Mouse (Mus musculus) cerebral cortex, adult 2 months (tissue): ENCODE results near the gene Sema6d.

Experiments used
- WGBS: fragments of 180-500 bp; shearing (Covaris S2); methylation state at CpG from one replicate; pipeline ENCODE4 v1.1.7; 2018; 5-methylcytosine and 5-hydroxymethylcytosine counted together

The Sema6d gene

GRCm38 (mm10) chr2:124657358-124657757 is 567.6 kb downstream of the Sema6d start:
- 58% methylated on average over 11 of the region's 11 CpGs for WGBS

DNA sequence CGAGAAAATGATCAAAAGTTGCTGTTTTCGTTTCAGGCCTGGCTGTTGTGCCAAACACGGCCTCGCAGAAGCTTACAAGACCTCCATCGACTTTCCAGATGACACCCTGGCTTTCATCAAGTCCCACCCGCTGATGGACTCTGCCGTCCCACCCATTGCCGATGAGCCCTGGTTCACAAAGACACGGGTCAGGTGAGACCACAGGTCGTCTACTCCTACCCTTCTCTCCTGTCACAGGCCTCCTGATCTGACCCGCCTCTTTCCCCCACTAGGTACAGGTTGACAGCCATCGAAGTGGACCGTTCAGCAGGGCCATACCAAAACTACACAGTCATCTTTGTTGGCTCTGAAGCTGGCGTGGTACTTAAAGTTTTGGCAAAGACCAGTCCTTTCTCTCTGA is 568.6 kb downstream of the Sema6d start:
- 90% methylated on average over 14 of the region's 14 CpGs for WGBS

- 93% methylated on average over 13 of the region's 13 CpGs for WGBS
Observed at GRCm38 (mm10) chr2:124659601-124660000, 569.8 kb downstream of the Sema6d start.

DNA sequence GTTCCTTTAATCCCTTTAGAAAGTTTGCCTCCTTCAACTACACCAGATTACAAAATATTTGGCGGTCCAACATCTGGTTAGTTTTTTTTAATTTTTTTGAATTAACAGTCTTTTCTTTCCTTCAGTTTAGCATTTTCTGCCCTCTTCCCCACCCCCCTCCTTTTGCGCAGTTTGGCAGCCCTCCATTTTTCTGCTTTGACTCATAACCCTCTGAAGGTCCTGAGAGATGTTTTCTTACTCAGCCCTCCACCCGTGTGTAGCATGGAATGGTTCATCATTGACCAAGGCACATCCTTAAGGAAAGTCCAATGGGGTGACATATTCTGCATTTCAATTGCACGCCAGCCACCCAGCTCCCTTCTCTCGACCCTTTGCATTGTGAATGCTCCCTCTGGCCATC is 570.9 kb downstream of the Sema6d start:
- 85% methylated on average over 5 of the region's 5 CpGs for WGBS

GRCm38 (mm10) chr2:124661316-124661715 is 571.5 kb downstream of the Sema6d start:
- WGBS, result 95% methylated on average over 9 of the region's 9 CpGs

GRCm38 (mm10) chr2:124662257-124662656 is 572.5 kb downstream of the Sema6d start:
- WGBS, result 78% methylated on average over 5 of the region's 5 CpGs

DNA sequence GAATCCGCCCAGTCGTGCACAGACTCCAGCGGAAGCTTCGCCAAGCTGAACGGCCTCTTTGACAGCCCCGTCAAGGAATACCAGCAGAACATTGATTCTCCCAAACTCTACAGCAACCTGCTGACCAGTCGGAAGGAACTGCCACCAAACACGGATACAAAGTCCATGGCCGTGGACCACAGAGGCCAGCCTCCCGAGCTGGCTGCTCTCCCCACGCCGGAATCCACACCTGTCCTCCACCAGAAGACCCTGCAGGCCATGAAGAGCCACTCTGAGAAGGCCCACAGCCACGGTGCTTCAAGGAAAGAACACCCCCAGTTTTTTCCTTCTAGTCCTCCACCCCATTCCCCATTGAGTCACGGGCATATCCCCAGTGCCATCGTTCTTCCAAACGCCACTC is 574.4 kb downstream of the Sema6d start:
- WGBS, result 97% methylated on average over 16 of the region's 16 CpGs

GRCm38 (mm10) chr2:124668431-124668830 is 578.7 kb downstream of the Sema6d start:
- WGBS, result 79% methylated on average over 1 of the region's 1 CpGs

DNA sequence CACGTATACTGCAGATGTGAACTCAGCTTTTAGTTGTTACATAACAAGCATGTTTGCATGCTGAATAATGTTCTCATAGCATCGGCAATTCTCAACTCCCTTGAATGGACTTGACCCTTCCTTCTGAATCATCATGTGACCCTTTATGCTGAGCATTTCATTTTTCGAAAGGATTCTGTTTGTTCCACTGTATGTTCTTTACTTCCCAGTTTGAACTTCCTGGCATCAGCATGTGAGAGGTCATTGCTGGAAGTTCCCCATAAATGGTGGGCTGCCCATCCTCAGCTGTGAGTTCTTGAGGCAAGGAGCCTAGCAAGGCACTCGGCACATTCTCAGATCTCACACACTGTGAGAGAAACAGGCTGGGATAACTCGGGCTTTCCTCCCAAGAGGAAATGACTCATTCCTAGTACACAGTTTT is 594.7 kb downstream of the Sema6d start:
- 58% methylated on average over 5 of the region's 5 CpGs for WGBS

GRCm38 (mm10) chr2:124690372-124690771 is 600.6 kb downstream of the Sema6d start:
- WGBS, result 85% methylated on average over 1 of the region's 1 CpGs

DNA sequence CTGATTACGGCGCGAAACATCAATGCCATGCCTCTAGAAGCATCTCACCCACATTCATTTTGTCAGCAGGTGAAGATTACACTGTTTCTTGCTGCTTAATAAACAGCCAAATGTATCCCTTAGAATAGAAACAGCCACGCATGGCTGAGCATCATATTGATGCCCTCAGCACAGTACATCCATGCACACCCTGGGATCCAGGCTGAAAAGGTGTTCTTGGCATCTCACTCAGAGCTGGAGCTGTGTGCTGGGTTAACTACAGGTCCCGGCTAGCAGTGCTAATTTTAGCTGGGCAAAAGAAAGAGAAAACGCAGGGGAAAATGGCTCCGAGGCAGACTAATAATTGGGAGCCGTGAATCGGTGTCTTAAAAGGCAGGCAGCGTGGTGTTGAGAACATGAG is 612.9 kb downstream of the Sema6d start:
- 95% methylated on average over 10 of the region's 10 CpGs for WGBS

GRCm38 (mm10) chr2:124704922-124705321 is 615.2 kb downstream of the Sema6d start:
- 74% methylated on average over 4 of the region's 4 CpGs for WGBS

DNA sequence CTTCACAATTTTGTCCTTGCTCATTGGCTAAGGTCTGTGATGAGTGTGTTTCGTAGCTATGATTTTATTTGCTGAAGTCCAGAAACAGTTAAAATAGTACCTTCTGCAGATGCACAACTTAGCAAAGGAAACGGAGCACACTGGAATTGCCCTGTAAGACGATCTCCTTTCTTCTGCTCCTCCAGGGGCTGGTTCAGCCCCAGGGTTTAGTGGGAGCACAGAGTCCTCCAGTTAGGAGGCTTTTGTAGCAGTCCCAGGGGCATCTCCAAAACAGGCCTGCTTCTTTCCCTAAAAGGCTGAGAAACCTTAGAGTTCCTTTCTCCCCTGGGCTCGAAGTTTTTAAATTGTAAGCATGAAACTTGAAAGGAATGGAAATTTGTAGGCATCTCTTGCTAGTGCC is 616.0 kb downstream of the Sema6d start:
- 71% methylated on average over 4 of the region's 4 CpGs for WGBS

- WGBS, result 65% methylated on average over 7 of the region's 7 CpGs
Observed at GRCm38 (mm10) chr2:124706896-124707295, 617.1 kb downstream of the Sema6d start.
